Mouse (Mus musculus): ENCODE results near the gene Zfp868. TPM values are rescaled to one million over a fixed set of nuclear protein-coding genes. Genes with fewer than 3 reads are reported as not detected.

The Zfp868 gene
- polyA plus RNA-seq, 1 experiment from 2014 or later: 16.0 TPM

Other genes with a start within 250 kb of the Zfp868 start
- not detected in 2 replicates for gene Gm9495, start 172.0 kb downstream of the Zfp868 start, polyA plus RNA-seq (2015; fragmentation: Nextera tagmentation; extraction: Ambion mirVana)
- not detected in 2 replicates for gene Gm7697, start 102.6 kb downstream of the Zfp868 start, polyA plus RNA-seq (2015; fragmentation: Nextera tagmentation; extraction: Ambion mirVana)
- gene Zfp964, start 28.9 kb upstream of the Zfp868 start, polyA plus RNA-seq (2015; fragmentation: Nextera tagmentation; extraction: Ambion mirVana): 1.1 and 1.2 TPM in 2 replicates
- 23.2 and 24.3 TPM in 2 replicates for gene Zfp869, start 85.2 kb upstream of the Zfp868 start, polyA plus RNA-seq (2015; fragmentation: Nextera tagmentation; extraction: Ambion mirVana)
- 5.7 and 6.1 TPM in 2 replicates for gene Zfp963, start 124.4 kb upstream of the Zfp868 start, polyA plus RNA-seq (2015; fragmentation: Nextera tagmentation; extraction: Ambion mirVana)
- gene Gm20422, start 149.3 kb upstream of the Zfp868 start, polyA plus RNA-seq (2015; fragmentation: Nextera tagmentation; extraction: Ambion mirVana): 0.49 TPM in 1 of 2 replicates, not detected in the other
- gene Atp13a1, start 165.6 kb upstream of the Zfp868 start, polyA plus RNA-seq (2015; fragmentation: Nextera tagmentation; extraction: Ambion mirVana): 48.9 and 51.1 TPM in 2 replicates
- 19.1 and 20.6 TPM in 2 replicates for gene Zfp866, start 165.6 kb upstream of the Zfp868 start, polyA plus RNA-seq (2015; fragmentation: Nextera tagmentation; extraction: Ambion mirVana)
- 10.4 and 10.7 TPM in 2 replicates for gene Gmip, start 183.1 kb upstream of the Zfp868 start, polyA plus RNA-seq (2015; fragmentation: Nextera tagmentation; extraction: Ambion mirVana)
- gene Lpar2, start 196.9 kb upstream of the Zfp868 start, polyA plus RNA-seq (2015; fragmentation: Nextera tagmentation; extraction: Ambion mirVana): 0.41 and 0.42 TPM in 2 replicates
- 3.5 and 3.9 TPM in 2 replicates for gene Pbx4, start 206.9 kb upstream of the Zfp868 start, polyA plus RNA-seq (2015; fragmentation: Nextera tagmentation; extraction: Ambion mirVana)